Mouse (Mus musculus): ENCODE data around the gene Calm4. TPM values are rescaled to one million over a fixed set of nuclear protein-coding genes. Genes with fewer than 3 reads are reported as not detected.
"Not testable (repeated sequence)": the region's sequence is repeated elsewhere in the genome, so short reads cannot be mapped to it uniquely, and the experiment has no call there.

Gene Calm4
- polyA plus RNA-seq, 1 experiment from 2014 or later, result 1.9 TPM

DNA sequence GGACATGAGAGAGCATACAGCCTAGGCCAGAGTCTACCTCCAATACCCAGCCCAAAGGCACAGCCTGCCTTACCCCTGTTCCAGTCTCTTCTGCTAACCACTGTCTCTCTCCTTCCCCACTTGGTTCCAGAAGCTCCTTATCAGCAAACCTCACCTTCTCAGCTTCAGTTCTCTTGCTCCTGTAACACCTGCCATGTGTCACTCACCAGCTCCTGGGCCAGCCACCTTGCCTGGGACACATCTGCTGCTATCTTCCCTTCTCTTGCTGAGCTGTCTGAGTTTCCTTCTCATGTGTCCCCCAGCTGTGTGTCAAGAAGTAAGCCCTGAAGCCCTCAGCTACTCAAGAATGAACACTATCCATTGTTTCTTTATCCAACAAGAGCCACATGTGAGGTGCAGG, 3.1 kb downstream of the Calm4 start:
- H3K27me3 ChIP-seq (ENCODE audit: control insufficient read depth, insufficient read depth, low read length); H3K9me3 ChIP-seq (replicated peaks; ENCODE audit: control insufficient read depth, low read length); H3K9ac ChIP-seq (ENCODE audit: low read length); H3K4me3 ChIP-seq (replicated peaks; ENCODE audit: low read length); ATAC-seq (ENCODE audit: insufficient read depth, low FRiP score); H3K4me2 ChIP-seq (ENCODE audit: low read depth, low read length); H3K27ac ChIP-seq (ENCODE audit: low read length); H3K36me3 ChIP-seq (ENCODE audit: control insufficient read depth, insufficient read depth, low read length); H3K4me1 ChIP-seq (ENCODE audit: control insufficient read depth, insufficient read depth, low read length): not testable (repeated sequence)

DNA sequence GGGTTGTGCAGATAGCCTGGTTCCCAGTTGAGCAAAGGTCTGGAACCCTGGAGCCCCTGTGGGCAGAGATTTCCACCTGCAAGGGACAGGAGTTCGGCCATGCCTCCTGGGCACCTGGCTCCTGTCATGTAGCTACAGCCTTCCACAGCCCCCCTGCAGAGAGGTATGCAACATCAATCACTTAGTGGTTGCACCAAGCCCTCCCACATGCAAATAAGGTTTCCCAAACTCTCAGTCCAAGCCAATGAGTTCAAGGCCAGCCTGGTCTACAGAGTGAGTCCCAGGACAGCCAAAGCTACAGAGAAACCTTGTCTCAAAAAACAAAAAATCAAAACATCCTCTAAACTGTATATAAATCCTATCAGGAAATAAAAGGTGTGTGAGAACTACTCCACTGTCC, 12.8 kb downstream of the Calm4 start:
- H3K9ac ChIP-seq (ENCODE audit: low read length), result no peak overlapping the region
- ATAC-seq (ENCODE audit: insufficient read depth, low FRiP score), result no peak
- no peak overlapping the region for H3K4me3 ChIP-seq (replicated peaks; ENCODE audit: low read length)
- H3K27ac ChIP-seq (ENCODE audit: low read length), result no peak overlapping the region
- no peaks in the 10 kb centered on the region for H3K36me3 ChIP-seq (ENCODE audit: control insufficient read depth, insufficient read depth, low read length)
- 65% methylated on average over 1 of the region's 1 CpGs for WGBS
- no peaks in the 10 kb centered on the region for H3K9me3 ChIP-seq (replicated peaks; ENCODE audit: control insufficient read depth, low read length)
- H3K4me2 ChIP-seq (ENCODE audit: low read depth, low read length), result no peak overlapping the region
- H3K4me1 ChIP-seq (ENCODE audit: control insufficient read depth, insufficient read depth, low read length), result no peaks in the 10 kb centered on the region
- no peaks in the 10 kb centered on the region for H3K27me3 ChIP-seq (ENCODE audit: control insufficient read depth, insufficient read depth, low read length)

DNA sequence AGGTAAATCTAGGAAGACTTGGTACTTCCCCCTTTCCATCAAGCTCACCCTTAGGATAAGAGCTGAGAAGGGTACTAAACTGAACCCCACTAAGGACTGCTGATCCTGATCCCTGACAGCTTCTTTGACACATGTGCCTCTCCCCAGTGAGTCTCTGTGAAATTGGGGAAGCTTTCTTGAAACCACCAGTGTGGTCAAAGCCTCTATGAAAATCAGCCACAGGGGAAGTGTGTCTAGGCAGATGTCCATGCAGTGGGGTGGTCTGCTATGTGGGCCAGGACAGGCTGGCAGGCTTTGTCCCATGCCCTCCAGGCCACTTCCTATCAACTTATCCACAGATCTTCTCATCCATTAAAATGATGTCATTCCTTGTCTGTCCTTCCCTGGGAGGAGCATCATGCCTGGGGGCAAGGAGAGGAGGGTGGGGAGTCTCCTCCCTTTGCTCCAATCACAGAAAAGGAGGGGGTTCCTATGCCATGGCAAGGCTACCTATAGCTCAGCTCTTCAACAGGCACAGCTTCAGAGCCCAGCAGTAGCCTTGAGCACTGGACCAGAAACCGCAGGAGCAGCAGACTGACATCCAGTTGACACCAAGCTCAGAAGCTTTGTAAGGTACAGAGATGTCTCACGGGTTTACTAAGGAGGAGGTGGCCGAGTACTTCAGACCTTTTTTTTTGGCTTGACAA, 16.2 kb downstream of the Calm4 start, which contains the start of gene Calm5:
Calm5 (plus strand) TSS at position 526 of the 686 bp plus-strand sequence.
- not testable (repeated sequence) for H3K9me3 ChIP-seq (replicated peaks; ENCODE audit: control insufficient read depth, low read length); H3K4me1 ChIP-seq (ENCODE audit: control insufficient read depth, insufficient read depth, low read length)

DNA sequence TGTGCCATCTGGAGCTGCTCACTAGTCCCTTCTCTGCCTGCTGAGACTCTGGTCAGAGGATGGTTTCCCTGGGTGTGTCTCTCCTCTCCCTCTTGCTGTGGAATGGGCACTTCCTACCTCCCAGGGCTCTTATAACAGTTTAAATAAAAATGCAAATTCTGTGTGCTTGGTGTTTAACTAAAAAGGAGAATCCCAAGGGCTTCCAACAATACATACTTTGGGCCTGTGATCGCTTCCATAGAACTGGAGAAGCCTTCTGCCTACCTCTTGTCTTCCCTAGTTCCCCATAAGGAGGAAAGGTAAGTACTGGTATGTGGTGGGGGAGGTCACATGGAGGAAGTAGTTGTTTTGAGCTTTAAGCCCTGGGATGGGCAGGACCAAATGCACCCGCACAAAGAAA, 17.3 kb downstream of the Calm4 start:
- Histone ChIP-seq H3K9ac (ENCODE audit: low read length) (no peak overlapping the region), H3K4me2 (ENCODE audit: low read depth, low read length) (no peak overlapping the region), H3K36me3 (ENCODE audit: control insufficient read depth, insufficient read depth, low read length) (no peaks in the 10 kb centered on the region), H3K9me3 (replicated peaks; ENCODE audit: control insufficient read depth, low read length) (no peaks in the 10 kb centered on the region), H3K4me1 (ENCODE audit: control insufficient read depth, insufficient read depth, low read length) (no peaks in the 10 kb centered on the region), H3K27ac (ENCODE audit: low read length) (no peak overlapping the region), H3K4me3 (replicated peaks; ENCODE audit: low read length) (no peak overlapping the region), H3K27me3 (ENCODE audit: control insufficient read depth, insufficient read depth, low read length) (no peaks in the 10 kb centered on the region)
- WGBS, result 83% methylated on average over 2 of the region's 2 CpGs
- no peak for ATAC-seq (ENCODE audit: insufficient read depth, low FRiP score)

More for the DNA sequence above, 16.2 kb downstream of the Calm4 start, which contains the start of gene Calm5:
- H3K4me3 ChIP-seq (replicated peaks; ENCODE audit: low read length); H3K36me3 ChIP-seq (ENCODE audit: control insufficient read depth, insufficient read depth, low read length); H3K27ac ChIP-seq (ENCODE audit: low read length); H3K27me3 ChIP-seq (ENCODE audit: control insufficient read depth, insufficient read depth, low read length); H3K9ac ChIP-seq (ENCODE audit: low read length); ATAC-seq (ENCODE audit: insufficient read depth, low FRiP score); H3K4me2 ChIP-seq (ENCODE audit: low read depth, low read length): not testable (repeated sequence)
- WGBS, result 77% methylated on average over 3 of the region's 3 CpGs

DNA sequence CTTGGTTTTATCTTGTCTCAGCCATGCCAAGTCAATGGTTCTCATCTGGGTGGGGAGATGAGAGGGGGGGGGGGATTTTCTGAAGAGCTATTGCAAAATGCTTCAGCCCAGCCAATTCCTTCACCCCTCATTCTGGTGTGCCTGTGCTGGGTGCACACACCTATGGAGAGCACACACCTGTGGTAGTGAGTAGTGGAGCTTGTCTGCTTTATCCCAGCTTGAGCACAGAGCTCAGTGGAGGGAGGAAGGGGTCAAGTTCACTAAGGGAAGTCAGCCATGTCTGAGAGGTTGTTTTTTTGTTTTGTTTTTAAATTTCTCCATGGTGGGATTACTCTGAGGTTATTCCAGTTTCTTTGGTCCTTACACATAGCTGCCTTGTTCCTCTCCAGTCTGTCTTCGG, 18.7 kb downstream of the Calm4 start:
- H3K27ac ChIP-seq (ENCODE audit: low read length), result no peak overlapping the region
- H3K4me1 ChIP-seq (ENCODE audit: control insufficient read depth, insufficient read depth, low read length), result no peaks in the 10 kb centered on the region
- no peaks in the 10 kb centered on the region for H3K9me3 ChIP-seq (replicated peaks; ENCODE audit: control insufficient read depth, low read length)
- no peaks in the 10 kb centered on the region for H3K36me3 ChIP-seq (ENCODE audit: control insufficient read depth, insufficient read depth, low read length)
- 81% methylated on average over 1 of the region's 1 CpGs for WGBS
- no peak overlapping the region for H3K4me3 ChIP-seq (replicated peaks; ENCODE audit: low read length)
- no peak overlapping the region for H3K4me2 ChIP-seq (ENCODE audit: low read depth, low read length)
- no peaks in the 10 kb centered on the region for H3K27me3 ChIP-seq (ENCODE audit: control insufficient read depth, insufficient read depth, low read length)
- no peak overlapping the region for H3K9ac ChIP-seq (ENCODE audit: low read length)
- ATAC-seq (ENCODE audit: insufficient read depth, low FRiP score), result no peak

DNA sequence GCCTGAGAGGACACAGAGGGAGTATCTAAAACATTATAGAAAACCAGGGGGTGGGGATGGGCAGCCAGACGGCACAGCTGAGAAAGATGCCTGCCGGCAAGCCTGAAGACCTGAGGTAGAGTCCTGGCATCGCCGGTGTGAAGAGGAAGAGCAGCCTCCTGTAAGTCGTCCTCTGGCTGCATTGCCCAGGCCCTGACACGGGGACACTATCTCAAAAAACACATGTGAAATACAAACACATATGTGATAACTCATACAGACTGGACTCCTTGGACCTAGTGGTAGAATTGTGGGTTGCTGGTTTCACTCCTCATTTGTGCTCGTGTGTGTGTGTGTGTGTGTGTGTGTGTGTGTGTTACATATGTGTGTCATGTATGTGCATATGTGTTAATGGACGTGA, 23.7 kb downstream of the Calm4 start:
- no peak overlapping the region for H3K4me3 ChIP-seq (replicated peaks; ENCODE audit: low read length)
- H3K27ac ChIP-seq (ENCODE audit: low read length), result no peak overlapping the region
- H3K9ac ChIP-seq (ENCODE audit: low read length), result no peak overlapping the region
- no peaks in the 10 kb centered on the region for H3K27me3 ChIP-seq (ENCODE audit: control insufficient read depth, insufficient read depth, low read length)
- H3K36me3 ChIP-seq (ENCODE audit: control insufficient read depth, insufficient read depth, low read length), result no peaks in the 10 kb centered on the region
- no peak for ATAC-seq (ENCODE audit: insufficient read depth, low FRiP score)
- no peaks in the 10 kb centered on the region for H3K9me3 ChIP-seq (replicated peaks; ENCODE audit: control insufficient read depth, low read length)
- no peak overlapping the region for H3K4me2 ChIP-seq (ENCODE audit: low read depth, low read length)
- peaks cover 7% of the 10 kb centered on the region for H3K4me1 ChIP-seq (ENCODE audit: control insufficient read depth, insufficient read depth, low read length)
- WGBS, result 83% methylated on average over 8 of the region's 8 CpGs

DNA sequence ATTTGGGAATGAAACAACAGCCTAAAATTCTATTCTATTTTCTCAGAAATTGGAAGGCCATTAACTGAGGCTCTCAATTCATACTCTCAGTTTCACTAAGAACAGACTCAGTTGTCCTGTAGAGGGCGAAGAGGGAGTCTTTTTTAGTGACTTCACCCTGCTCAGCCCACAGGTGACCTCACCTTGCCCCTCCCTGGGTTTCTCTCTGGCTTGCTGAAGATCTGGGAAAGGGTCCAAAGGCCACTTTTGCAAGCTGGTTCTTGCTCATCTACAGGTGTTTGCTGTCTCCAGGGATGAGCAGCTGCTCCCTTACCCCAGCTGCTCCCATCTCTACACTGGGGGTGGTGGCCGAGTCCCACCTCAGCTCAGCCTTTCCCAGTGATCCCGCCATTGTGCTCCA, 24.8 kb downstream of the Calm4 start:
- no peak overlapping the region for H3K4me2 ChIP-seq (ENCODE audit: low read depth, low read length)
- H3K27ac ChIP-seq (ENCODE audit: low read length), result peak overlapping the region; percentile 38; the same call in 1 of the 2 replicates
- no peak overlapping the region for H3K4me3 ChIP-seq (replicated peaks; ENCODE audit: low read length)
- H3K9ac ChIP-seq (ENCODE audit: low read length), result no peak overlapping the region
- H3K9me3 ChIP-seq (replicated peaks; ENCODE audit: control insufficient read depth, low read length), result no peaks in the 10 kb centered on the region
- peaks cover 7% of the 10 kb centered on the region for H3K4me1 ChIP-seq (ENCODE audit: control insufficient read depth, insufficient read depth, low read length)
- no peaks in the 10 kb centered on the region for H3K27me3 ChIP-seq (ENCODE audit: control insufficient read depth, insufficient read depth, low read length)
- 68% methylated on average over 3 of the region's 3 CpGs for WGBS
- no peak for ATAC-seq (ENCODE audit: insufficient read depth, low FRiP score)
- no peaks in the 10 kb centered on the region for H3K36me3 ChIP-seq (ENCODE audit: control insufficient read depth, insufficient read depth, low read length)

DNA sequence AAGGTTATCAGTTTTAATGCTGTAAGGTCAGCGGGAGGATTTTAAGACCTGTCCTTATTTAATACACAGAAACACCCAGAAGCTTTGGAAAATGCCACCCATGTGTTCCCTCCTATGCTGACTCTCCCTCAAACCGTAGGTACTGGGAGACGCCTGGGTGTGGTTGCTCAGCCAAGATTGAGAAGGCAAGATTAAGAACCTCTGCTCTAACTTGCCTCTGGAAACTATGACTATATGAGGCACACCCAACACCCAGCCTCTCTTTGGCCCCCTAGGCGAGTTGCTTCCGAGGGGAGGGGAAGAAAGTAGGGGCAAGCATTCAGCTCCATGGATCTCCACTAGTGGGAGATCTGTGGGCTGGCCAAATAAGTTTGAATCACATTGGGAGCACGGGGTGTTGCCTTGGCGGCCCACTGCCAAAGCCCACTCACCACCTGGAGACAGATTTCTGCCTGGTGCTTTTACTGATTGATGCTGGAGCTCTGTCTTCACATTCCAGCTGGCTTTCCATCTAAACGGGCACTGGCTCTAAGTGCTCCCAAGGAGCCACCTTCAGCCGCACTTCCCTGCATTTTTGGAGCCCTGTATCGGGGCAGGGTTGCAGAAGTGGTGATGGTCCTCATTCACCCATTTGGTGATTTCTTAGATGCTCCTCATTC, 25.5 kb downstream of the Calm4 start:
- peaks cover 7% of the 10 kb centered on the region for H3K4me1 ChIP-seq (ENCODE audit: control insufficient read depth, insufficient read depth, low read length)
- no peak overlapping the region for H3K4me2 ChIP-seq (ENCODE audit: low read depth, low read length)
- no peaks in the 10 kb centered on the region for H3K27me3 ChIP-seq (ENCODE audit: control insufficient read depth, insufficient read depth, low read length)
- peak overlapping the region; percentile 38; the same call in 1 of the 2 replicates for H3K27ac ChIP-seq (ENCODE audit: low read length)
- H3K9me3 ChIP-seq (replicated peaks; ENCODE audit: control insufficient read depth, low read length), result no peaks in the 10 kb centered on the region
- no peak for ATAC-seq (ENCODE audit: insufficient read depth, low FRiP score)
- no peak overlapping the region for H3K4me3 ChIP-seq (replicated peaks; ENCODE audit: low read length)
- WGBS, result 78% methylated on average over 10 of the region's 10 CpGs
- H3K36me3 ChIP-seq (ENCODE audit: control insufficient read depth, insufficient read depth, low read length), result no peaks in the 10 kb centered on the region
- no peak overlapping the region for H3K9ac ChIP-seq (ENCODE audit: low read length)

DNA sequence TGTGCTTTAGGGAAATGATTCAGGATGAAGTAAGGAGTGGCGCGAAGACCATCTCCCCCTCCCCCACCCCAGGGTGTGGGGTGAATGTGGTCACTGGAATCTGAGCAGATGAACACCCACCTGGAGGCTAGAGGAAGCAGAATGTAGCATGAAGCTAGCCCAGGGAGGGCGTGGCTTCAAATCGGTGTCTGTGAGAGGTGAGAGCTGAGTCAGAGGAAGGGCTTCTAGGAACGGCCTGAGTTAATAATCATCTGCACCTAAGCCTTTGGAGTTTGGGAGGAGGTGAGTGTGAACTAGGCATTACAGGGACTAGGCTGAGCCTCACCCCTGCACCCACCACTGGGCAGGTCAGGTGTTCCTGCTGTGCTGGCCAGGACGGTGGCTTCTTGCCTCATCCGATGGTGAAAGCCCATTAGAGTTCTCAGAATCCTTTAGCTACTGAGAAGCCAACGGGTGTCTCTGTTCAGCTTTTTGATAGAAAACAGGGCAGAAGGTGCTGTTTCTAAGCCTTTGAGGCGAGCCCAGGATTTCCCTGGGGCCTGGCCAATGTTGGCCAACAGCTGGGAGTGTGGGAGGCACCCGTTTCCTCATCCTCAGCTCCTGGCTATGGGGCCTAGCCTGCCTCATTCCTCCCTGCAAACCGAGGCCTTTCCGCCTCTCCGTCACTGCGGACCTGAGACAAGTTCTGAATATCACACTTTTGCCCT, 28.2 kb downstream of the Calm4 start:
- no peak overlapping the region for H3K4me2 ChIP-seq (ENCODE audit: low read depth, low read length)
- ATAC-seq (ENCODE audit: insufficient read depth, low FRiP score), result peak; percentile 46; the same call in 1 of the 2 replicates
- peaks cover 7% of the 10 kb centered on the region for H3K4me1 ChIP-seq (ENCODE audit: control insufficient read depth, insufficient read depth, low read length)
- H3K27me3 ChIP-seq (ENCODE audit: control insufficient read depth, insufficient read depth, low read length), result no peaks in the 10 kb centered on the region
- peak overlapping the region; percentile 57; the same call in 1 of the 2 replicates for H3K27ac ChIP-seq (ENCODE audit: low read length)
- H3K36me3 ChIP-seq (ENCODE audit: control insufficient read depth, insufficient read depth, low read length), result no peaks in the 10 kb centered on the region
- no peak overlapping the region for H3K4me3 ChIP-seq (replicated peaks; ENCODE audit: low read length)
- no peak overlapping the region for H3K9ac ChIP-seq (ENCODE audit: low read length)
- WGBS, result 66% methylated on average over 14 of the region's 14 CpGs
- H3K9me3 ChIP-seq (replicated peaks; ENCODE audit: control insufficient read depth, low read length), result no peaks in the 10 kb centered on the region
